Mouse (Mus musculus): Measurements from ENCODE around the gene Akap11. TPM values are rescaled to one million over a fixed set of nuclear protein-coding genes. Genes with fewer than 3 reads are reported as not detected.

Akap11 gene
- polyA plus RNA-seq, 1 experiment from 2014 or later, result 26.2 TPM

GRCm38 (mm10) chr14:78526907-78527306, 9.7 kb downstream of the Akap11 start:
- H3K4me2 ChIP-seq (replicated peaks), result no peak overlapping the region
- 64% methylated on average over 6 of the region's 6 CpGs for WGBS

DNA sequence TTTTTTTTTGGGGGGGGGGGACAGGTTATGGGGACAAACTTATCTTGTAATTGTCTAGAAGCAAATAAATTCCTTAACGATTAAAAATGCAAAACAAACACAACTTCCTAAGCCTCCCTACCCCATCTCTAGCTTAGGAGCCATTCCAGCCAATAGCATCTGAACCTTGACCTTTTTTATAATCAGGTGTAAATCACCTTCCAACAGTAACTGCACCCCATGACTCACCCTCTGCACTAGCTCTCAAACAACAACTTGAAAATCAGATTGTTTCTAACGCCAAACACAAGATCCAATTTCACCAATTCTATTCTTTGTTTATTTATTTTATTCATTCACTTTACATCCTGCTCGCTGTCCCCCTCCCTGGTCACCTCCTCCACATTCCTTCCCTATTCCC, 10.1 kb downstream of the Akap11 start:
- Histone ChIP-seq H3K27me3 (no peaks in the 10 kb centered on the region), H3K9me3 (no peaks in the 10 kb centered on the region), H3K9ac (no peak overlapping the region), H3K4me1 (peaks cover 3% of the 10 kb centered on the region; the same call in 1 of the 2 replicates), H3K4me3 (no peak overlapping the region), H3K27ac (no peak overlapping the region), H3K36me3 (peaks cover 3% of the 10 kb centered on the region; the same call in 1 of the 2 replicates), H3K4me2 (replicated peaks) (no peak overlapping the region)
- no peak for ATAC-seq (ENCODE audit: insufficient number of reproducible peaks, insufficient read depth, low FRiP score, low TSS enrichment)
- whole genome bisulfite sequencing, result 64% methylated on average over 3 of the region's 3 CpGs

More at GRCm38 (mm10) chr14:78526907-78527306, 9.7 kb downstream of the Akap11 start:
- Histone ChIP-seq H3K36me3 (no peaks in the 10 kb centered on the region), H3K27me3 (no peaks in the 10 kb centered on the region), H3K27ac (no peak overlapping the region), H3K4me3 (no peak overlapping the region), H3K9me3 (no peaks in the 10 kb centered on the region), H3K9ac (no peak overlapping the region), H3K4me1 (peaks cover 3% of the 10 kb centered on the region; the same call in 1 of the 2 replicates)
- no peak for ATAC-seq (ENCODE audit: insufficient number of reproducible peaks, insufficient read depth, low FRiP score, low TSS enrichment)

DNA sequence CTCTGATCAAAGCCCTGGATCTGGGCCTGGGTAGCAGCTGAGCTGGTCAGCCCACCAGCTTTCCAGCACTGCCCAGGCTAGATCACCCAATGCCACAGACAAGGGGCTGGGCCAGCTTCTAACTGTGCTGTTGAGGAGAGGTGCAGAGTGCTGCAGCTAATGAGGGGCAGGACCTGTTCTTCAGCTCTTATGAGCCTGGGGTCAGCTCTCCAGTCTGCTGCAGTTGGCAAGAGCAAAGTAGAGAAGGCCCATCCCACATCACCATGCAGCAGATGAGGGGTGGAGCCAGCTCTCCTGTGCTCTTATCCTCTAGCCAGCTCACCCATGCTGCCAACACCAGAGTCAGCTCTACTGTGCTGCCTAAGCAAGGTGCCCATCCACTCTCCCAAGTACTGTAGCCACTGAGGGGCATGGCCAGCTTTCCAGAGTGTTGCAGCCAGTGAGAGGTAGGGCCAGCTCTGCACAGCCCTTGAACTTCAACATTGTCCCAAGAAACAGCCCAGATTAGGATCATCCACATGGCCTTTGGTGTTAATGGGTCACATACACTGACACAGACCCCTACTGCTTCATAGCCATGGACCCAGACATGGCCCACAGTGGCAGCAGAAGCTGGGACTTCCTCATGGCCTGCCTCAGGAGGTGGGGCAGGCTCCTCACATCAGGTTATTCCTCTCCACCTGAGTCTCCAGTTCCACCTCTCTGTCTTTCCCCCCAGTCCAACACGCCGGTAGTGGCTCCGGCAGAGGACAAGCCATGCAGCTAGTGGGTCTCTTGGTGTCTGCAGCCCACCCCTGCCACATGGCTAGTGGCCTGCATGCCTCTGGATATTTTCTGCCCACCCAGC, 10.8 kb downstream of the Akap11 start:
- H3K9me3 ChIP-seq, result no peaks in the 10 kb centered on the region
- no peak overlapping the region for H3K4me3 ChIP-seq
- no peak overlapping the region for H3K4me2 ChIP-seq (replicated peaks)
- H3K36me3 ChIP-seq, result peaks cover 5% of the 10 kb centered on the region; the same call in 1 of the 2 replicates
- no peaks in the 10 kb centered on the region for H3K27me3 ChIP-seq
- ATAC-seq (ENCODE audit: insufficient number of reproducible peaks, insufficient read depth, low FRiP score, low TSS enrichment), result no peak
- WGBS, result 98% methylated on average over 3 of the region's 3 CpGs
- no peak overlapping the region for H3K9ac ChIP-seq
- H3K27ac ChIP-seq, result no peak overlapping the region
- peaks cover 3% of the 10 kb centered on the region; the same call in 1 of the 2 replicates for H3K4me1 ChIP-seq

DNA sequence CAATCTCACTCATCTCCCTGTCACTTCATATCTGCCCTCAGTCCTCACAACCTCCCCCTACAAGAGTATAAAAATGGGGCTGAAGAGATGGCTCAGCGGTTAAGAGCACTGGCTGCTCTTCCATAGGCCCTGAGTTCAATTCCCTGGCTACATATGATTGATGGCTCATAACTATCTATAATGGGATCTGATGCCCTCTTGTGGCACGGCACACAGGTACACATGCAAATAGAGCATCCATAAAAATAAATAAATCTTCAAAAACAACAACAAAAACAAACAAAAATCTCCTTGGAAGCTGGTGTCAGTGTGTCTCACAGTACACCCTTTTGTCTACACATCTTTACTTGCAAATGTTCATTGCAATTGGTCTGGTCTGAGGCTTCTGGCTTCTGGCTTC, 11.5 kb downstream of the Akap11 start:
- Histone ChIP-seq H3K4me1 (peaks cover 3% of the 10 kb centered on the region; the same call in 1 of the 2 replicates), H3K27ac (no peak overlapping the region), H3K36me3 (peaks cover 5% of the 10 kb centered on the region; the same call in 1 of the 2 replicates), H3K4me3 (no peak overlapping the region), H3K9ac (no peak overlapping the region), H3K9me3 (no peaks in the 10 kb centered on the region), H3K27me3 (no peaks in the 10 kb centered on the region), H3K4me2 (replicated peaks) (no peak overlapping the region)
- WGBS, result 89% methylated on average over 2 of the region's 2 CpGs
- no peak for ATAC-seq (ENCODE audit: insufficient number of reproducible peaks, insufficient read depth, low FRiP score, low TSS enrichment)

DNA sequence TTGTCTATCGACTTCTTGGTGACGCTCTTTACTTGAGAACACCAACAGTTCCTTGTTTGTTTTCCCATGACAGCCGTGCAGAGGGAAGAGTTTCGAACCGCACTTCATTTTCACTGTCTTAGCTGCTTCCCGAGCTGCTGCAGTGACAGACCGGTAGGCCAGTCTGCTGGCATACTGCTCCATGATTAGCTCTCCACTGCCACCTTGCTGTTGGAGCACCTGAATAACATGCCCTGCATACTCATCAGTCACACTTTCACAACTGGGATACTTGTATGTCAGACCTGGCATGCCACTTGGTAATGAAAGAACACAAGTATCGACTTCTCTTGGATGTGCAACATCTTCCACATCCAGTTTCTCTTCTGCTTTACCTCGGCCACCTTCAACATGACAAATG, 25.9 kb downstream of the Akap11 start:
- no peak overlapping the region for H3K4me2 ChIP-seq (replicated peaks)
- no peaks in the 10 kb centered on the region for H3K27me3 ChIP-seq
- no peak overlapping the region for H3K9ac ChIP-seq
- H3K36me3 ChIP-seq, result peaks cover 57% of the 10 kb centered on the region
- no peak for ATAC-seq (ENCODE audit: insufficient number of reproducible peaks, insufficient read depth, low FRiP score, low TSS enrichment)
- H3K9me3 ChIP-seq, result no peaks in the 10 kb centered on the region
- no peak overlapping the region for H3K27ac ChIP-seq
- WGBS, result 82% methylated on average over 9 of the region's 9 CpGs
- no peak overlapping the region for H3K4me3 ChIP-seq
- no peaks in the 10 kb centered on the region for H3K4me1 ChIP-seq

GRCm38 (mm10) chr14:78509791-78510190, 26.8 kb downstream of the Akap11 start:
- Histone ChIP-seq H3K27ac (no peak overlapping the region), H3K9me3 (no peaks in the 10 kb centered on the region), H3K36me3 (peaks cover 64% of the 10 kb centered on the region), H3K4me2 (replicated peaks) (no peak overlapping the region), H3K4me3 (no peak overlapping the region), H3K4me1 (no peaks in the 10 kb centered on the region), H3K9ac (no peak overlapping the region), H3K27me3 (no peaks in the 10 kb centered on the region)
- WGBS, result 94% methylated on average over 6 of the region's 6 CpGs
- ATAC-seq (ENCODE audit: insufficient number of reproducible peaks, insufficient read depth, low FRiP score, low TSS enrichment), result no peak

GRCm38 (mm10) chr14:78500578-78500977, 36.0 kb downstream of the Akap11 start:
- Histone ChIP-seq H3K27ac (no peak overlapping the region), H3K9me3 (no peaks in the 10 kb centered on the region), H3K36me3 (peaks cover 21% of the 10 kb centered on the region), H3K27me3 (no peaks in the 10 kb centered on the region), H3K9ac (no peak overlapping the region), H3K4me3 (no peak overlapping the region), H3K4me1 (no peaks in the 10 kb centered on the region), H3K4me2 (replicated peaks) (no peak overlapping the region)
- ATAC-seq (ENCODE audit: insufficient number of reproducible peaks, insufficient read depth, low FRiP score, low TSS enrichment), result no peak
- WGBS, result 73% methylated on average over 3 of the region's 3 CpGs

DNA sequence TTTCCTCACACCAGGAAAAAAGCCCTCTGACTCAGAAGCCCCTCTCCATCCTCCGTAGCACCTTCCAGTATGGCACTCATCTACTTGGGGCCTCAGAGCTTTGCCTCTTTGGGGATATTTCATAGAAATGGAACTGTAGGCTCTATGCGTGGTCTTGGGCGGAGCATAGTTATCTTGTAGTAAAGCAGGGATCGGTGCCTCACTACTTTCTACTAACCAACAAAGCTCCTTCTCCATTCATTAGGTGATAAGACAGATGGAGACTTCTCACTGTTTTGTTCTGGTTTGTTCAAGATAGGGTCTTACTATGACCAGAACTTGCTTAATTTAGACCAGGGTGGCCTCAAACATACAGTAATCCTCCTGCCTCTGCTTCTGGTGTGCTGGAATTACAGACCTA, 39.9 kb downstream of the Akap11 start:
- Histone ChIP-seq H3K27ac (no peak overlapping the region), H3K4me2 (replicated peaks) (no peak overlapping the region), H3K36me3 (peaks cover 28% of the 10 kb centered on the region), H3K4me3 (no peak overlapping the region), H3K27me3 (no peaks in the 10 kb centered on the region), H3K9me3 (no peaks in the 10 kb centered on the region), H3K9ac (no peak overlapping the region), H3K4me1 (no peaks in the 10 kb centered on the region)
- WGBS, result 94% methylated on average over 4 of the region's 4 CpGs
- no peak for ATAC-seq (ENCODE audit: insufficient number of reproducible peaks, insufficient read depth, low FRiP score, low TSS enrichment)

DNA sequence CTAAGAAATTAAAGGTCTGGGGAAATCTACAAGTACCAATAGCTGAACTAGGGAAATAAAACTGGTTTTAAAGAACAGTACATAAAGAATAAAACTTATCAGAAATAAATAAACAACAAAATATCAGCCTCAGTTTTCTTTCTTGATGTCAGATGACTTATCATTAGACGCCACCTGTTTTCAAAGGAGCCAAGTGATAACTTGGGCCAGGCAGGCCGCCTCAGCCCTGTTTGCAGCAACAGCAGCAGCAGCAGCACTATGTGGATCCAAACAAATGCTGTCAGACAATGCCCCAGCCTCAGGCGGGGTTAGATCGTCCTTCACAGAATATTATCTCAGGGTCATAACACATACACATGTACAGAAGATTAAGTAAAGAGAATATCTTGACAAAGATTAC, 41.4 kb downstream of the Akap11 start:
- H3K9me3 ChIP-seq, result no peaks in the 10 kb centered on the region
- 91% methylated on average over 4 of the region's 4 CpGs for WGBS

DNA sequence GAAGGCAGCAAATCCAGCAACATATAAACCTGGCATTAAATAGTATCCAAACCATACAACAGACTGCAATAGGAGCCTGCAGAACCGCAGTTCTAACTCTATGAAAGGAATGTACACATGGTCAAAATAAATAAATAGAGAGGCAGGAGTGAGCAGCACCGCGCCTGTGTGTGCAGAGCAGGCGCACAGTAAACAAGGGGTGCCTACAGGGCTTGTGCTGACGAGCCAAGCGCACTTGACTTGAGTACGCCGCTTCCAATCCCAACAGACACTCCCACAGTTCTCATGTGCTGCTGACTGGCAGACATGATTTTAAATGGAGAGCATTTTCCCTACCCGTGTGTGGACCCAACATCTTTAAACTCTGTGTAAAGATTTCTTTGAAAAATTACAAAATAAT, 44.0 kb downstream of the Akap11 start:
- no peak overlapping the region for H3K4me3 ChIP-seq
- no peak overlapping the region for H3K9ac ChIP-seq
- no peak overlapping the region for H3K4me2 ChIP-seq (replicated peaks)
- no peaks in the 10 kb centered on the region for H3K4me1 ChIP-seq
- 82% methylated on average over 9 of the region's 9 CpGs for WGBS
- no peak for ATAC-seq (ENCODE audit: insufficient number of reproducible peaks, insufficient read depth, low FRiP score, low TSS enrichment)
- H3K36me3 ChIP-seq, result peaks cover 31% of the 10 kb centered on the region
- no peaks in the 10 kb centered on the region for H3K27me3 ChIP-seq
- H3K9me3 ChIP-seq, result no peaks in the 10 kb centered on the region
- no peak overlapping the region for H3K27ac ChIP-seq

More for the DNA sequence above, 41.4 kb downstream of the Akap11 start:
- Histone ChIP-seq H3K4me2 (replicated peaks) (no peak overlapping the region), H3K27me3 (no peaks in the 10 kb centered on the region), H3K4me1 (no peaks in the 10 kb centered on the region), H3K4me3 (no peak overlapping the region), H3K27ac (no peak overlapping the region), H3K36me3 (peaks cover 33% of the 10 kb centered on the region), H3K9ac (no peak overlapping the region)
- ATAC-seq (ENCODE audit: insufficient number of reproducible peaks, insufficient read depth, low FRiP score, low TSS enrichment), result no peak

DNA sequence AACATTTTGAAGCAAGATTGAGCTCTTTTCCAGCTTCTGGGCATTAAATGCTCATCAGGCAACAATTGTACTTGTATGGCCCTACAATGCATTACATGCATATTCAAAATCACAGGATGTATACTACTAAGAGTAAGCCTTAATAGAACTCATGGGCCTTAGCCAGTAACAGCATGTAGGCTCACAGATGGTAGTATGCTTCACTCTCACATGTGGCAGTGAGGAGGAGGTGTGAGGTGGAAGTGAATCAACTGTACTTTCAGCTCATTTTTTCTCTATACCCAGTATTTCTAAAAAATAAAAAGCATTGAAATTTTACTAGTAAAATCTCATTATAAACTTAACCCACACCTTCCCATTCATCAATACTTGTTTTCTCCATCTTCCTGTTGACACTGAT, 45.2 kb downstream of the Akap11 start:
- no peak for ATAC-seq (ENCODE audit: insufficient number of reproducible peaks, insufficient read depth, low FRiP score, low TSS enrichment)
- no peaks in the 10 kb centered on the region for H3K4me1 ChIP-seq
- H3K27me3 ChIP-seq, result no peaks in the 10 kb centered on the region
- no peak overlapping the region for H3K9ac ChIP-seq
- H3K9me3 ChIP-seq, result no peaks in the 10 kb centered on the region
- peaks cover 31% of the 10 kb centered on the region for H3K36me3 ChIP-seq
- no peak overlapping the region for H3K4me3 ChIP-seq
- H3K27ac ChIP-seq, result no peak overlapping the region
- no peak overlapping the region for H3K4me2 ChIP-seq (replicated peaks)

All from embryonic facial prominence, embryonic 12.5 days (tissue).